Comparison of ENCODE assay signal across 28 mouse cellular contexts in the genomic region with DNA sequence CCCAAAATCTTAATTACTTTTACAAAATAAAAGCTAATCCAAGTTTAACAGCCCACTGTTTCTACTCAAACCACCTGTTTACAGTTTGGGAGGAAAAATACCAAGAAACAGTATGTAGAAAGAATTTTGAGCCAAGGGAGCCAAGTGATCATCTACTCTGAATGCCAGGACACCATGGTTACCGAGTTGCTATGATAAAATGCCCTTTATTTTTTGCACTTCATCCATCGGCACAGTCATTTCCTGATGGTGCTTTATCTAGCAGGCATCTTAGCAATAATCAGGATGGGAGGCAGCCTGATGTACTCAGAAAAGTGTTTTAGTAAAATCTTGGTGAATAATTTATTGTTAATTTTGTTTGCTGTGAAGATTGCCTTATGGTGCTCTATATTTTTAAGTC. TPM values are rescaled to one million over a fixed set of nuclear protein-coding genes. Genes with fewer than 3 reads are reported as not detected.
DNase-seq lines count a peak whose midpoint lies in the region; ATAC-seq and TF ChIP-seq lines count a peak whose summit lies in the region.
"Had no signal": no experiment of that assay in that cellular context is flagged by ENCODE, and none has a peak within 500 bp of the region (broad histone marks: within the 10 kb centered on the region; RNA-seq: fewer than 3 reads in every experiment).

No protein-coding gene starts in this region.

- no peak overlapping the region for H3K9ac ChIP-seq in forebrain, embryonic 16.5 days (replicated peaks; ENCODE audit: low read depth, low read length)
- H3K9ac ChIP-seq in forebrain, embryonic 12.5 days, result no peak overlapping the region
- no peak overlapping the region for H3K9ac ChIP-seq in hindbrain, embryonic 12.5 days
- H3K9ac ChIP-seq: embryonic facial prominence, embryonic 13.5 days; heart, embryonic 13.5 days; hindbrain, embryonic 13.5 days; intestine, embryonic 15.5 days had no signal

- peak; percentile 47; the same call in 1 of the 2 replicates for ATAC-seq in forebrain, embryonic 16.5 days
- ATAC-seq in forebrain, embryonic 12.5 days (ENCODE audit: low FRiP score), result no peak
- ATAC-seq in hindbrain, embryonic 12.5 days (ENCODE audit: low FRiP score), result no peak
- ATAC-seq: hindbrain, embryonic 16.5 days; intestine, embryonic 15.5 days; Patski had no signal

- no peak for TF ChIP-seq POLR2A in brain, embryonic 14.5 days (IDR thresholded peaks at IDR 0.05; ENCODE audit: borderline replicate concordance, extremely low read depth, insufficient read depth, insufficient read length, poor library complexity, severe bottlenecking)

- TF ChIP-seq CTCF in brain, embryonic 14.5 days (IDR thresholded peaks at IDR 0.05; ENCODE audit: borderline replicate concordance, extremely low read depth, insufficient read depth, insufficient read length), result no peak

- 49% methylated on average over 2 of the region's 2 CpGs for WGBS in forebrain, embryonic 16.5 days
- WGBS in forebrain, embryonic 12.5 days, result 79% methylated on average over 2 of the region's 2 CpGs
- 70% methylated on average over 2 of the region's 2 CpGs for WGBS in hindbrain, embryonic 12.5 days

- H3K4me2 ChIP-seq in forebrain, embryonic 16.5 days (ENCODE audit: low read length), result no peak overlapping the region
- H3K4me2 ChIP-seq in forebrain, embryonic 12.5 days, result no peak overlapping the region
- no peak overlapping the region for H3K4me2 ChIP-seq in hindbrain, embryonic 12.5 days (replicated peaks)
- H3K4me2 ChIP-seq: embryonic facial prominence, embryonic 13.5 days; heart, embryonic 13.5 days; hindbrain, embryonic 13.5 days; intestine, embryonic 15.5 days had no signal

- no peaks in the 10 kb centered on the region for H3K9me3 ChIP-seq in forebrain, embryonic 16.5 days (ENCODE audit: control insufficient read depth, low read length)
- H3K9me3 ChIP-seq in forebrain, embryonic 12.5 days, result no peaks in the 10 kb centered on the region
- H3K9me3 ChIP-seq in hindbrain, embryonic 12.5 days (replicated peaks), result no peaks in the 10 kb centered on the region
- H3K9me3 ChIP-seq: embryonic facial prominence, embryonic 13.5 days; G1E; heart, embryonic 10.5 days; heart, embryonic 13.5 days; hindbrain, embryonic 13.5 days; intestine, embryonic 15.5 days had no signal

- H3K36me3 ChIP-seq in forebrain, embryonic 16.5 days (ENCODE audit: control insufficient read depth, insufficient read depth), result no peaks in the 10 kb centered on the region
- no peaks in the 10 kb centered on the region for H3K36me3 ChIP-seq in forebrain, embryonic 12.5 days (replicated peaks)
- H3K36me3 ChIP-seq in hindbrain, embryonic 12.5 days, result no peaks in the 10 kb centered on the region
- H3K36me3 ChIP-seq: embryonic facial prominence, embryonic 13.5 days; G1E; heart, embryonic 10.5 days; heart, embryonic 13.5 days; hindbrain, embryonic 13.5 days; intestine, embryonic 15.5 days had no signal

- peaks cover 3% of the 10 kb centered on the region; the same call in 1 of the 2 replicates for H3K27me3 ChIP-seq in forebrain, embryonic 16.5 days (replicated peaks; ENCODE audit: control insufficient read depth, insufficient read depth, low read length)
- H3K27me3 ChIP-seq in forebrain, embryonic 12.5 days, result peaks cover 44% of the 10 kb centered on the region
- H3K27me3 ChIP-seq in hindbrain, embryonic 12.5 days, result peaks cover 54% of the 10 kb centered on the region
- H3K27me3 ChIP-seq: CH12.LX; intestine, embryonic 15.5 days had no signal

- DNase-seq in layer of hippocampus, adult 11-12 months (ENCODE audit: low spot score), result peak; percentile 12
- DNase-seq in layer of hippocampus, postnatal 25 days (ENCODE audit: extremely low spot score in 1 of 2, low spot score in 1 of 2), result no peak
- peak; percentile 27 for DNase-seq in layer of hippocampus, adult 9-11 months
- DNase-seq in layer of hippocampus, postnatal 36 days, result no peak
- peak; percentile 47 for DNase-seq in brain, embryonic 14.5 days (ENCODE audit: low read depth)
- DNase-seq: adrenal gland, postnatal 14 days; B cell, adult 2 months; cerebellum, adult 11 months; cerebellum, adult 2 months; cerebellum, adult 9-11 months; cerebellum, postnatal 25 days; gastrocnemius, postnatal 25 days; heart, adult 18-20 months; heart, postnatal 14 days; kidney, adult 11 months had no signal

- no peaks in the 10 kb centered on the region for H3K4me1 ChIP-seq in forebrain, embryonic 16.5 days (replicated peaks; ENCODE audit: control insufficient read depth, insufficient read depth, low read length)
- H3K4me1 ChIP-seq in forebrain, embryonic 12.5 days, result no peaks in the 10 kb centered on the region
- no peaks in the 10 kb centered on the region for H3K4me1 ChIP-seq in hindbrain, embryonic 12.5 days
- H3K4me1 ChIP-seq: embryonic facial prominence, embryonic 13.5 days; heart, embryonic 10.5 days; heart, embryonic 13.5 days; hindbrain, embryonic 13.5 days; intestine, embryonic 15.5 days had no signal

- no peak overlapping the region for H3K4me3 ChIP-seq in forebrain, embryonic 16.5 days (replicated peaks; ENCODE audit: low read length)
- H3K4me3 ChIP-seq in forebrain, embryonic 12.5 days (replicated peaks), result no peak overlapping the region
- H3K4me3 ChIP-seq in hindbrain, embryonic 12.5 days, result no peak overlapping the region
- H3K4me3 ChIP-seq: embryonic facial prominence, embryonic 13.5 days; erythroblast, embryonic 14.5 days; heart, embryonic 10.5 days; heart, embryonic 13.5 days; hindbrain, embryonic 13.5 days; intestine, embryonic 15.5 days had no signal

- no peak overlapping the region for H3K27ac ChIP-seq in forebrain, embryonic 16.5 days (ENCODE audit: low read length)
- no peak overlapping the region for H3K27ac ChIP-seq in forebrain, embryonic 12.5 days
- no peak overlapping the region for H3K27ac ChIP-seq in hindbrain, embryonic 12.5 days
- H3K27ac ChIP-seq: embryonic facial prominence, embryonic 13.5 days; heart, embryonic 10.5 days; heart, embryonic 13.5 days; hindbrain, embryonic 13.5 days; intestine, embryonic 15.5 days had no signal

RNA-seq across cellular contexts. Expression of a gene that starts 41.7 kb away (rescaled TPM):
- 30.0 and 32.7 TPM in 2 replicates for polyA plus RNA-seq in forebrain, embryonic 16.5 days (2015; fragmentation: Nextera tagmentation; extraction: Ambion mirVana)
- 14.3 and 14.8 TPM in 2 replicates for polyA plus RNA-seq in forebrain, embryonic 12.5 days (2016; fragmentation: Nextera tagmentation; extraction: Ambion mirVana)
- 10 to 100 TPM; 43.1 to 50.7 TPM for total RNA-seq in layer of hippocampus, postnatal 25 days (2021)
- total RNA-seq in layer of hippocampus, postnatal 36 days (2021), result 10 to 100 TPM; 37.5 to 39.8 TPM
- polyA plus RNA-seq in brain, embryonic 14.5 days (2012; rRNA removed), result 36.2 and 37.9 TPM in 2 replicates
- 17.0 and 19.4 TPM in 2 replicates for polyA plus RNA-seq in hindbrain, embryonic 12.5 days (2016; fragmentation: Nextera tagmentation; extraction: Ambion mirVana)
- polyA plus RNA-seq: G1E had no signal

Comparison
In these comparisons a context has a peak if more than half of its experiments do, and no peak if none do; other contexts are left out.
1. DNase-seq: peak in layer of hippocampus, adult 11-12 months (single experiment), layer of hippocampus, adult 9-11 months (single experiment) and brain, embryonic 14.5 days (single experiment); none in layer of hippocampus, postnatal 25 days (0 of 2) and layer of hippocampus, postnatal 36 days (0 of 2).